Mouse (Mus musculus): Measurements from ENCODE around the gene Dennd2c.
A peak's percentile ranks its signal among the peaks of the same experiment; 100 is the strongest.
"Not testable (repeated sequence)": the region's sequence is repeated elsewhere in the genome, so short reads cannot be mapped to it uniquely, and the experiment has no call there.

The Dennd2c gene

DNA sequence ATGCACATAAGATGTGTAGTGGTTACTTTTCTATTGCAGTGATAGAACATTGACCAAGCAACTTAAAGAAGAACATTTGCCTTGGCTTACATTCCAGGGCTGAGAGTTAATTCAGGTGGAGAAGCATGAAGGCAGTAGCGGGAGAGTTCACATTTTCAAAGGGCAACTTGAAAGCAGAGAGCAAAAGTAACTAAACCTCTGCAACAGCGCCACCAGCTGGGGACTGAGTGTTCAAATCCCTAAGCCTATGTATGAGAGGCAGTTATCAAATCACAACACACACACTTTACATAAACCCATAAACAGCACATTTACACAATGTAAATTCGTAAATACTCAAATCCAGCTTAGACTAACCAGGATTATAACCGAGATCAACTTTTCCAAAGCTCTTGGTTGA lies 67.4 kb downstream of the Dennd2c start:
- DNase-seq (ENCODE audit: low spot score in 2 of 2), result peak; percentile 75 to 82

DNA sequence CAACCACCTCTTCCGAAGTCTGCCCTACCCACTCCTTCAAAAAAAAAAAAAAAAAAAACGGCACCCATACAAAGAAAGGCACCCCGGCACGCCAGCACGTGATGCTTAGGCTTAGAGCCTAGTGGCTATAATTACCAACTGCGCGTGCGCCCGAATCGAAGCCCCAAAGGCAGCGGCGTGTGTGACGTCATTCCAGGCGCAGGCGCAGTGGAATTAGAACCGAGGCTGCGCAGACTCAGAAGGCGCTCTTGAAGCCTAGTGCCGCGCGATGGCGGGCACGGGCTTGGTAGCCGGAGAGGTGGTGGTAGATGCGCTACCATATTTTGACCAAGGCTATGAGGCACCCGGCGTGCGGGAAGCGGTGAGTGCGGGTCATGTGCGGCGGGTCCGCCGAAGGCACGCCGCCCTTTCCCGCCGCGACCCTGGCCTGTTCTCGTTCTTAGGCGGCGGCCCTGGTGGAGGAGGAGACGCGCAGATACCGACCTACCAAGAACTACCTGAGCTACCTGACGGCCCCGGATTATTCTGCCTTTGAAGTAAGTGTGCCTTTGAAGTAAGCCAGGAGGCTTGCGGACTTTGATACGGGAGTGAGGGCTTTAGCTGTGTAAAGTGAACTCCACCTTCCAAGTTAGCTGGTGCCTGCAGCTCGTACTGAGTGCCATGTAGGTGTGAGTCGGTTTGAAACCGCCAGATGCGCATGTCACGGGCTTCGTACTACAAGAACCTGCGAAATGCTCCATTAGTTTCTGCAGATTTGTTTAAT lies 69.3 kb downstream of the Dennd2c start, which contains the start of gene Bcas2:
Gene Bcas2, plus strand, starts transcription at position 151 of the 763 bp plus-strand sequence.
- peak; percentile 97 to 98 for DNase-seq (ENCODE audit: low spot score in 2 of 2)

DNA sequence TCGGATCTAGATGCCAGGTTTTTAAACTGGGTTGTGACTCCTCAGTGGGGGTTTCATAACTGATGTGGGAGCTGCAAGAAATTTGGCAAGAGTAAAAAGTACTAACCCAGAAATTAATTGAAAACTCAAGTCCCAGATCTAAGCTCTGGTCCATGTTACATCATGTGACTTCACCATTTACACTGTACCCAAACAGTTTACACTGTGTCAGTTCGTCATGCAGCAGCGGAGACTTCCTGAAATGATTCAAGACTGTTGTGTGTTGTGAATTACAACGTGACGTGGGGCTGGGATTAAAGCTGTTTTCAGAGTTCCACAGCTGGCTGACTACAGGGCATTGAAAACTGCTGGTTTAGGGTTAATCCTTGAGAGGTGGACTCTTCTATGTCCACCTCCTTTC lies 70.2 kb downstream of the Dennd2c start:
- no peak for DNase-seq (ENCODE audit: low spot score in 2 of 2)

DNA sequence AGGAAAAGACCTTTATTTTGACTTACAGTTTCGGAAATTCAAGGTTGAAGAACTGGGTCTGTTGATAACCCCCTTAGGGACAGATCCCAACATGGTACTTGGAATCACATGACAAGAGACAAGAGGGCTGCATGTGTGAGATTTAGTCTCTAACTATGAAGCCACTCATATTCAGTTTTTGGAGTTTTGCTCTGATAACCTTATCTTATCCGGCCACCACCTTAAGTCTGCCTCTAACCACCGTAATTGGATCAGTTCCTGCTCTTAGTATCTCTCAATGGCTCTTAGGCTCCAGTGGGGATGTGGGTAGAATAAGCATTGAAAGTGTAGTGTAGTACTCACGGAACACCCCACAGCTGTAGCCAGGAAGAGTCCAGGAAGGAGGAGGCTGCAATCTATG lies 74.3 kb downstream of the Dennd2c start:
- no peak for DNase-seq (ENCODE audit: low spot score in 2 of 2)

DNA sequence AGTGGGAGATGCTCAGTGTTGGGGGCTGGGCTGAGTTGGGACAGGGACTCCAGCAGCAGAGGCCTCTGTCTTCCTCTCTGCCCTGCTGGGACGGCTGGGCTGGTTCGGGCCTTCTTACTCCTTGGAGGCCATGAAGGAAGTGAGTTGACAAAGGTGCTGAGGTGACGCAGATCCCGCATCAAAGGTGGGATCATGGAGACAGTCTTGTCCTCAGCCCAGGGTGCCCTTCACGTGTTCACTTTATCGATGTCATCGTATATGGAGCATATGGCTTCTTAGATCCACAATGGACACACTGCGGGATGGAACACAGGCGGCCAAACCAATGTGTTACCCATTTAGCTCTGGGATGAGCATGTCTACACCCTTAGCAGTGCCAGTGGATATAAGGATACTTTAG lies 77.1 kb downstream of the Dennd2c start:
- no peak for DNase-seq (ENCODE audit: low spot score in 2 of 2)

DNA sequence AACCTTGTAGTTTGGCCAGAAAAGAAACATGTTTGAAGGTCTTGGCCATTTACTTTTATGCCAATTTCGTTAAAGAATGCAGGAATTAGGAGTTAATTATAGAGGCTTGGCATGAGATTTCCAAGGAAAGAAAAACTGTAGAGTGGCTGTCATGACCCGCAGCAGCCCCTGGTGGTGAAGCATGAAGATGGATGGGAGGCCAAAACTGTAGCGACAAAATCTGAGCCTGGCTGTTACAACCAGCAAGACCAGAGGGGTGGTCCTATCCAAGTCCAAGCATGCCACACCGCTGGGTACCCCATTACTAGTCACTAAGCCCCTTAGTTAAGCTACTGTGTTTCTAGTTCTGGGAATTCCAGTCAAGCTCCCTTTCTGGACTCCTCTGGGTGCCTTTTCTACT lies 78.8 kb downstream of the Dennd2c start:
- DNase-seq (ENCODE audit: low spot score in 2 of 2), result no peak

DNA sequence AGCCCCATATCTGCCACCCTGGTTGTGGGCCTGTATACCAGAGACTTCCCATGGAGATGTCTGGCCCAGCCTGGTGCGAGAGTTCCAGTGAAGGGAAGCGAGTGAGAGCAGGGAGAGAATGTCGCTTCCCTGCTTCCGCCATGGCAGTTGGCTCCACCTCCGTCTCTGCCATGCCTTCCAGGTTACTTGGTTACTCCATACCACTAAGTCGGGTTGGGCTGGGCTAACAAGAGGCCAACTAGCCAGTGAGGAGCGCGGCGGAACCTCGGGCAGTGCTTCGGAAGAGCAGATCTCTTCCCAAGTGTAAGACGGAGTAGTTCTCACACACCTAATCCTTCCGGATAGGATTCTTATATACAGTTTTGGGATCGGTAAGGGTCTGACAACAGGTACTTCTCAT lies 80.4 kb downstream of the Dennd2c start:
- no peak for DNase-seq (ENCODE audit: low spot score in 2 of 2)

DNA sequence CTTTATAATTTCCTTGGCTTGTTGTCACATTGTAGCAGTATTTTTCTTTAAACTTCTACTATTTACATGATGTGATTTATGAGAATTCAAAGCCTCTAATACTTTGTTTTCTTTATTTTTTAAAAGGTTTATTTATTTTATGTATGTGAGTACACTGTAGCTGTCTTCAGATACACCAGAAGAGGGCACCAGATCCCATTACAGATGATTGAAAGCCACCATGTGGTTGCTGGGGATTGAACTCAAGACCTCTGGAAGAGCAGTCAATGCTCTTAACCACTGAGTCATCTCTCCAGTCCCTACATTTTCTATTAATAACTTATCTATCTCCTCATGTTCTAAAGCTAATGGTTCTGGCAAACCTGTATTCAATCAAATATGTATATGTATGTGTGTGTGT lies 82.1 kb downstream of the Dennd2c start:
- not testable (repeated sequence) for DNase-seq (ENCODE audit: low spot score in 2 of 2)

DNA sequence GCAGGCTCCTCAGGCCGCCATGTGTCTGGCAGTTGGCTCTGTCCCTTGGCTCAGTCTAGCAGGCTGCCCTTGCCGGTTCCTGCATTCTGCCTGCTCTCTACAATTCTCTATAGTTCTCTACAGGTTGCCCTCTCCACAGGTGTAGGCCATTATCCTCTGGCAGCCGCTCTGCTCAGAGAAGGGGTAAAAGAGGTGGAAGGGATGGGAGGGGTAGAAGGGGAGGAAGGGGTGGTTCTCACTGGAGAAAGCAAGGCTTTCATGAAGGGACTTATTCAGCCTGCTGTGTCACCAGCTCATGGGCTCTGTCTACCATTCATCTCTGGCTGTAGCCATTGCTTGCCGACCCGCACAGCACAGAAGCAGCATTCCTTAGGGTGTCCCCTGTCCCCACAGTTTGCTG lies 86.0 kb downstream of the Dennd2c start:
- DNase-seq (ENCODE audit: low spot score in 2 of 2), result no peak

DNA sequence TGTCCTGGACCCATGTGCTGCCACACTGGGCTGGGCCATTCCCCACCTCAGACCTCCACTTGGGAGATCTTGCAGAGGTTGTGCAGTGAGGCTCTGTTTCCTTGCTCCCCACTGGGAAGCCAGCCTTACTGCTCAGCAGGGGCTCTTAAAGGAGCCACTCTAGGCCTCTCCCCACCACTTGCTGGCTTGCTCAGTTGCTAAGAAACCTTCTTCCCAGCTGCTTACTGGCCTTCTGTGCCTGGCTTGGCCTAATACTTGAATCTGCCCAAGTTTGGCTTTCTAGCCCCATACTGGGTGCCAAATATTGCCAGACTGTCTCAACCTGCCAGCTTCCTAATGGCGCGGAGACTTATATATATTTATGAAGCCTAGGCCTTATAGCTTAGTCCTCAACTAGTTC lies 86.5 kb downstream of the Dennd2c start:
- DNase-seq (ENCODE audit: low spot score in 2 of 2), result no peak

DNA sequence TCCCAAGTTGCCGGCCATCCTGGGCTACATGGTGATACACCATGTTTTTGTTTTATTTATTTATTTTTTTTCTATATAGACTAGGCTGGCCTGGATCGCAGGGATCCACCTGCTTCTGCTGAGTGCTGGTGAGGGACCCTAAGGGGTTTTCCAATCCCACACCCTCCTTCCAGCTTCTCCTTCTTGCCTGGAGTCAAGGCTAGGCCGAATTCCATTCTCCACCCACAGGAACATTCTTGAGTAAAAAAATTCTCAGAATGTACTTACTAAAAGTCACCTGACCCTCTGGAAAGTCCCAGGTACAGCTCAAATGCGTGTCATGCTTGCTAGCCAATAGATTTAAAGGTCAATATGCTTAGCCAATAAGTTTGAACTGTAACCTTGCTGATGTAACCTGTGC lies 89.8 kb downstream of the Dennd2c start:
- DNase-seq (ENCODE audit: low spot score in 2 of 2), result no peak

DNA sequence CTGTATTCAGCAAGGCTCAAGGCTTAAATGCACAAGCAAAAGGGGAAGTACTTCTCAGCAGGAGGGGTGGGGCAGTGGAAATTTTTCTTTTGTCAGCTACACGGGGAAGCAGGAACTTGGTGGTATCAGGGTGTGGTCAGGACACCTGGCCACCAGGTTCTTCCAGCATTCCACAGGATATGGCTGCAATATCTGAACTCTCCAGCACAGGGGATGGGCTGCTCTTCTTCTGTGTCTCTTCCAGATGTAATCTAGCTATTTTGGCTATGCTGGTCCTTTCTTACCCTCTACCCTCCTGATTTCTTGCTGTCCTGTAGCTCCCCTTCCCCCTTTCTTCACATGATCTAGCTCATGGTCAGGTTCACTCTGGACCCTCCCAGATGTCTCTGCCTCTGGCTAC lies 90.8 kb downstream of the Dennd2c start:
- DNase-seq (ENCODE audit: low spot score in 2 of 2), result no peak

DNA sequence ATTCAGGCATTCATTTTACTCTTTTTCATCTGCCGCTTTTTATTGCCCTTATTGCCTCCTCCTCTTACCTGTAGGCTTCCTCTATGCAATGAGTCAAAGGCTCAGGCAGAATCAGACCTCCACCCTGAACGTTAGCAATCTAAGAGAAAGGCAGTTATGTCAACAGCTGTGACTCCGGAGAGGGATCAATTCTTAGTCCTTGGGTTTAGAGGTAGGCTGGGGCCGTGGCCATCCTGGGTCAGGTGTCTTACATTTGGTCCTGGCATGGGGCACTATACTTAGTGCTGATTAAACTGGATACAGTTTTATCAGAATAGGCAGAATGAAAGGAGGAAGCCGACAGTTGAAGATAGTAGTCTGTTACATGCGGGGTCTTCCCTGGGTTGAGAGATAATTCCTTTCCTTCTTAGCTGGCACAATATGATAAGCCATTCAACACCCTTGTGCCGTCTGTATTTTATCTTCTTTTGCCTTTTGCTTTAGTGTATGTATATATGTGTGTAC lies 94.0 kb downstream of the Dennd2c start:
- no peak for DNase-seq (ENCODE audit: low spot score in 2 of 2)

DNA sequence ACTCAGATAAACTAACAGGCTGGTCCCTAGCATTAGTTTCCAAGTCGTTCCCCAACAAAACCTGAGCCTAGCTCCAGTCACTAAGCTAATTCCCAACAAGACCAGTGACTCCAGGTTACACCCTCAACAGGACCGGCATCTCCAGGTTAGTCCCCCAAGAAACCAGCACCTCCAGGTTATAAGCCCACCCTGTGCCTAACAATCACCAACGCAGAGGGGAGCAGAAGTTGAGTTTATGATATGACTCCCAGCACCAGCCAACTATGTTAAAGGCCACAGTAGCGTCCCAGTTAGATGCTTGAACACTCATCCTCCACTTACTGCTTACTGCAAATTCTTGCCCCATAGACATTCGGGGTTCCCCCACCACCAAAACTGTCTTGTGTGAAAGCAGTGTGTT lies 97.0 kb downstream of the Dennd2c start:
- DNase-seq (ENCODE audit: low spot score in 2 of 2), result no peak

DNA sequence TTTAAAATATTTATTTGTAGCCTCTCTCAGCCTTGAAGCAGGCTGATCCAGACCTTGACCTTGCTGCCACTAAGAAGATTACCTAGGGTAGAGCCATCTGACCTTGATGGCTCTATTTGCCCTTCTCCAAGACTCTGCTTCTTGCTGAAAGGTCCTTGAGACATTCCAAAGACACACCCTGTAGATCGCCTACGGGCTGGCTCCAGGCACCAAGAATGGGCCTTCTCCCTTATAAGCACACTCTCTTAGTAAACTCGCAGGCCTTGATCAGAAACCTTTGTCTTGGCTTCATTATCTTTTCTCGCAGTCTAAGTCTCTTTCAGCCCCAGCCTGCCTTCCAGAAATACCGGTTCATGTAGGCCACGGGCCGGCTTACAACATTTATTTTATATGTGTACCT lies 98.7 kb downstream of the Dennd2c start:
- not testable (repeated sequence) for DNase-seq (ENCODE audit: low spot score in 2 of 2)

DNA sequence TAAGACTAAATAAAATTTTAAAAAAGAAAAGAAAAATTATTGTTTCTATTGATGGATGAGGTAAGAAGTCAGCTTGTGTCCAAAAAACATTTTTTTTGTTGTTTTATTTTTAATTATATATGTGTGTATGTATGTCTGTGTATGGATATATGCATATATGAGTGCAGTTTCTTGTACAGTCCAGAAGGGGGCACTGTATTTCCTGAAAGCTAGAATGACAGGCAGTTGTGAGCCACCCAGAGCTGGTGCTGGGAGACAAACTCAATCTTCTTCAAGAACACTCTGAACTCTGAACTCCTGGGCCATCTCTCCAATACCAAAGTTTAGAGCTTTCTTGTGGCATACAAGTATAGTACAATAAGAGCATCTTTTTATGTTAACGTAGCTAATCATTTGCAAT lies 101.2 kb downstream of the Dennd2c start:
- DNase-seq (ENCODE audit: low spot score in 2 of 2), result no peak

DNA sequence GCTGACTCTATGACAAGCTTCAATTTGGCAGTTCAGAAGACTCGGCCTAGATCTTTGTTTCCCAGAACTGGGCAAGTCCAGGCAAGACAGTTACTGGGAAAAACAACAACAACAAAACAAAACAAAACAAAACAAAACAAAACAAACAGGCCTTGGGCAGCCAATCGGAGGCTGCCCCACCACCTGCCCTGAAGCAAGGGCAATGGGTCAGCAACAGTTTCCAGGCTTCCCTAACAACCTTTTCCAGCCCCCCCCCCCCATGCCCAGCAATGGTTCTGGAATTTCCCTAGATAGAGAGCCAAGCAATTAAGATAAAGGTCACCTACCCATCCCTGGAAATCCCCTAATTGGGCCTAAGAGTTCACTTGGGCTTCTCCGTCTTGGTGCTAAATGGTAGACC lies 102.0 kb downstream of the Dennd2c start:
- no peak for DNase-seq (ENCODE audit: low spot score in 2 of 2)

DNA sequence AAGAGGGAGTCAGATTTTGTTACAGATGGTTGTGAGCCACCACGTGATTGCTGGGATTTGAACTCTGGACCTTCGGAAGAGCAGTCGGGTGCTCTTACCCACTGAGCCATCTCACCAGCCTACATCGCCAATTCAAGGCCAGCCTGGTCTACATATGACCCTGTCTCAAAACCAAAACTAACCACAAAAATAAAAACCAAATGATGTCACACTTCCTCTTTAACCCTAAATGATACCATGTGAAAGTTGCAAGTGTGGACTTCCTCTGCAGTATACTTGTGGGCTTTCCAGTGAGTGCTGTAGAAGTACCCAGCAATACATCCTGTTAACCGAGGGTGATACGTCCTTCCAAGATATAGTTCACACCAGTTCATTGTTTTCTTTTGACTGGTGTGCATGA lies 104.0 kb downstream of the Dennd2c start:
- DNase-seq (ENCODE audit: low spot score in 2 of 2), result no peak

DNA sequence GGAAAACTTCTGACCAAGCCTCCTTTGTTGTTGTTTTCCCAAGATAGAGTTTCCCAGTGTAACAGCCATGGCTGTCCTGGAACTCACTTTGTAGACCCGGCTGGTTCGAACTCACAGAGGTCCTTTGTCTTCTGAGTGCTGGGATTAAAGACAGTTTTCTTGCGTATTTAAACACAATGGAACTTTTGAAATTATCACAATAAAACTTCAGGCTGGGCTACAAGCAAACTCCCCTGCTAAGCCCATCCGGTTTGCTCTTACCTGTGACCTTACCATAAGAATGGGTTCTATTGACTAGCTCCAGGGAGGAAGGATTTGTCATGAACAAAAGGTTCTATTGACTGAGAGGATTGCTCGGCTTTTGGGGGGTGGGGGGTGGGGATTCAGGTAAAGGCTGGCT lies 105.3 kb downstream of the Dennd2c start:
- no peak for DNase-seq (ENCODE audit: low spot score in 2 of 2)

DNA sequence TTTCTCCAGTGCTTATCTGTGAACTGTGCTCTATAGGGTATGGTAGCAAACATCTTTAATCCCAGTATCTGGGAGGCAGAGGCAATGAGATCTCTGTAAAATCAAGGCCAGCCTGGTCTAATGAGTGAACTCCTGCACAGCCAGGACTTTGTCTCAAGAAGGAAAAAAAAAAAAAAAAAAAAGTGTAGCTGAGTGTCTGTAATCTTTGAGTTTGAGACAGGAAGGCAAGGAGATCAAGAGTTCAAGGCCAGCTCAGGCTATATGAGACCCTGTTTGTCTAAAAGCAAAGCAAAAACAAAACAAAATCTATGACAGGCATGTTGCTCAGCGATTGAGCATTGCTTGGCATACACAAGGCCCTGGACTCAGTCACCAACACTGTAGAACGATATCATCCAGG lies 105.8 kb downstream of the Dennd2c start:
- DNase-seq (ENCODE audit: low spot score in 2 of 2), result no peak

DNA sequence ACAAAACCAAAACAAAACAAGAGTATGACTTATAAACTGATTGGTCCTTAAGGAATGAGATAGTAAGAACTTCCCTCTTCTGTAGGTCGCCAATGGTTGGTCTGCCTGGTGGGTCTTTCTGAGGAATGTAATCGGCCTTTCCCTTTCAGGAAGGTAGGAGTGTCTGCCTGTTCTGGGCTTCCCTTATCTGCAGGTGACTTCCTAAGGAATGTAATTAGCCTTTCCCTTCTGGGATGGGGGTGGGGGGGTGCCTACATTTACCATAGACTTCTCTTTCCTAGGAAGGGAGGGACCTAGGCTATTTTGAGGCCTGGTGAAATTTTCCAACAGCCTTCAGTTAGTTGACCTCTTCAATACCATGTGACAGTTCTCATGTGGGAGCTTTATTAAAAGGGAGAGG lies 108.7 kb downstream of the Dennd2c start:
- no peak for DNase-seq (ENCODE audit: low spot score in 2 of 2)

DNA sequence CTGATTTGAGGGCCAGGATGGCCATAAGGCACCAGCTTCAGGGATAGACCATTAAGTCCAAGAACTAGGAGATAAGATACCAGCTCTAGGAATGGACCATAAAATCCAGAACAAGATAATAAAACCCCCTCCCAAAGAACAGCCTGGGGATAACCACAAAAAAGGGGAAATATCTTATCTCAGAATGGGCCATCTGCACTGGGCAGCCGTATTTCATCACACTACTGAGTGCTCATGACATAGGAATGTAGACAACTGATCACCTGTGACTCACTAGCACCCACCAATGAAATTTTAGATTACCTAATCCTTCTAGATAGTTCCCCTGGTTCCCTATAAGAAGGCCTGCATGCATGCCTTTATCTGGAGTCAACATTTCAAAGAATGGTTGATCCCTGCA lies 109.7 kb downstream of the Dennd2c start:
- DNase-seq (ENCODE audit: low spot score in 2 of 2), result no peak

DNA sequence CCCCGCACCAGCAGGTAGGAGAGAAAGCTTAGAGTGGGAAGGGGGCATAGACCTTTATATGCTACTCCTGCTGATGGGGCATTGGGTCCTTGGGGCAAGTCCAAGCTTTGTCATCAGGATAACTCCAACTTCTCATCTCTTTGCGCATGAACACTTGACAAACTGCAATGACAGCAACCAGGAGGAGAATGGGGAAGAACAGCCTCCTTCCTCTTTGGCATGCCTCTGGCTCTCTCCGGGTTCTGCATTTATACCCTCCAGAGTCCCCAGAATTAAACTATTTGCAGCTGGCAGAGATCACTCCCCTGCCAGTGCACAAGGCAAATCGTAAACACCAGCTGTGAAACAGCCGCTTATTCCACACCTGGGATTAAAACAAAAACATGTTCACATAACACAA lies 111.1 kb downstream of the Dennd2c start:
- no peak for DNase-seq (ENCODE audit: low spot score in 2 of 2)

Measured in urinary bladder, postnatal 36 days (tissue).